Mouse (Mus musculus) liver, embryonic 16.5 days (tissue): ENCODE results near the gene Ctnnd2. TPM values are rescaled to one million over a fixed set of nuclear protein-coding genes. Genes with fewer than 3 reads are reported as not detected.

Experiments used
- ATAC-seq: fragments of 200-750 bp; cut with Nextera tagmentation; 2 replicates; pipeline ENCODE4 v1.8.0; 2017; ENCODE audit warnings: low read depth, mild to moderate bottlenecking, moderate number of reproducible peaks, moderate library complexity
- H3K27ac ChIP-seq: fragments of 300-500 bp; sonication (generic); 2 replicates; pipeline ENCODE4 v1.5.1; 2014; ENCODE audit warnings: mild to moderate bottlenecking, low read length
- H3K27me3 ChIP-seq: fragments of 300-500 bp; sonication (generic); 2 replicates; pipeline ENCODE4 v1.6.1; 2014; ENCODE audit warnings: low read depth, low read length, mixed read lengths; ENCODE audit not compliant: control insufficient read depth, insufficient read depth
- H3K36me3 ChIP-seq: fragments of 300-500 bp; sonication (generic); 2 replicates; pipeline ENCODE4 v1.6.1; 2014; ENCODE audit warnings: mild to moderate bottlenecking; ENCODE audit not compliant: control insufficient read depth, insufficient read depth
- H3K4me1 ChIP-seq: fragments of 300-500 bp; sonication (generic); 2 replicates; pipeline ENCODE4 v1.6.1; 2014; ENCODE audit warnings: low read depth, low read length, mixed read lengths; ENCODE audit not compliant: control insufficient read depth
- H3K4me2 ChIP-seq: fragments of 300-500 bp; sonication (generic); 2 replicates; pipeline ENCODE4 v1.6.1; 2014; ENCODE audit warnings: low read depth, low read length, mixed read lengths
- H3K4me3 ChIP-seq: fragments of 300-500 bp; sonication (generic); 2 replicates; pipeline ENCODE4 v1.5.1; 2014; ENCODE audit warnings: low read depth, mild to moderate bottlenecking, low read length
- H3K9ac ChIP-seq: fragments of 300-500 bp; sonication (generic); 2 replicates; pipeline ENCODE4 v1.6.1; 2014; ENCODE audit warnings: low read depth, low read length
- H3K9me3 ChIP-seq: fragments of 300-500 bp; sonication (generic); replicated peaks from 2 replicates; pipeline ENCODE4 v1.6.1; 2016; ENCODE audit warnings: low read length; ENCODE audit not compliant: control insufficient read depth
- WGBS: fragments of 180-500 bp; shearing (Covaris S2); extraction: QIAGEN DNeasy Blood & Tissue Kit; methylation state at CpG from one replicate; pipeline ENCODE4 v1.1.7; 2014; ENCODE audit not compliant: insufficient replicate concordance; 5-methylcytosine and 5-hydroxymethylcytosine counted together
- polyA plus RNA-seq: library from polyadenylated mRNA; unstranded; fragments of >200 nt; fragmentation: Nextera tagmentation; extraction: Ambion mirVana; gene quantifications from 2 replicates; pipeline ENCODE4 v1.2.1, GENCODE M21; 2015

The Ctnnd2 gene
- polyA plus RNA-seq, 1 experiment from 2014 or later: 0.28 TPM

GRCm38 (mm10) chr15:30795723-30796122, 623.3 kb downstream of the Ctnnd2 start:
- no peak for ATAC-seq
- H3K27me3 ChIP-seq: no peaks in the 10 kb centered on the region
- H3K36me3 ChIP-seq: no peaks in the 10 kb centered on the region
- H3K4me2 ChIP-seq: no peak overlapping the region
- no peaks in the 10 kb centered on the region for H3K9me3 ChIP-seq
- H3K9ac ChIP-seq: no peak overlapping the region
- no peak overlapping the region for H3K27ac ChIP-seq
- no peaks in the 10 kb centered on the region for H3K4me1 ChIP-seq
- 55% methylated on average over 3 of the region's 3 CpGs for WGBS
- no peak overlapping the region for H3K4me3 ChIP-seq

- Histone ChIP-seq H3K27me3 (no peaks in the 10 kb centered on the region), H3K36me3 (no peaks in the 10 kb centered on the region), H3K9ac (no peak overlapping the region), H3K4me2 (no peak overlapping the region), H3K27ac (no peak overlapping the region), H3K4me1 (no peaks in the 10 kb centered on the region), H3K4me3 (no peak overlapping the region), H3K9me3 (no peaks in the 10 kb centered on the region)
- ATAC-seq: no peak
- 64% methylated on average over 17 of the region's 17 CpGs for WGBS
Measured at GRCm38 (mm10) chr15:30827424-30828263, 655.3 kb downstream of the Ctnnd2 start.

GRCm38 (mm10) chr15:30857277-30858176, 685.1 kb downstream of the Ctnnd2 start:
- Histone ChIP-seq H3K9ac (no peak overlapping the region), H3K27me3 (no peaks in the 10 kb centered on the region), H3K27ac (no peak overlapping the region), H3K36me3 (no peaks in the 10 kb centered on the region), H3K9me3 (no peaks in the 10 kb centered on the region), H3K4me2 (no peak overlapping the region), H3K4me1 (no peaks in the 10 kb centered on the region), H3K4me3 (no peak overlapping the region)
- 70% methylated on average over 17 of the region's 17 CpGs for WGBS
- no peak for ATAC-seq

- no peak for ATAC-seq
- Histone ChIP-seq H3K4me1 (no peaks in the 10 kb centered on the region), H3K27ac (no peak overlapping the region), H3K36me3 (no peaks in the 10 kb centered on the region), H3K27me3 (no peaks in the 10 kb centered on the region), H3K9me3 (no peaks in the 10 kb centered on the region), H3K4me2 (no peak overlapping the region), H3K9ac (no peak overlapping the region), H3K4me3 (no peak overlapping the region)
- WGBS: 72% methylated on average over 5 of the region's 5 CpGs
Measured at GRCm38 (mm10) chr15:30867429-30867828, 695.0 kb downstream of the Ctnnd2 start.

GRCm38 (mm10) chr15:30869673-30870512, 697.5 kb downstream of the Ctnnd2 start:
- no peaks in the 10 kb centered on the region for H3K9me3 ChIP-seq
- H3K27ac ChIP-seq: no peak overlapping the region
- no peaks in the 10 kb centered on the region for H3K27me3 ChIP-seq
- no peaks in the 10 kb centered on the region for H3K36me3 ChIP-seq
- no peak overlapping the region for H3K4me3 ChIP-seq
- ATAC-seq: no peak
- H3K4me2 ChIP-seq: no peak overlapping the region
- no peak overlapping the region for H3K9ac ChIP-seq
- no peaks in the 10 kb centered on the region for H3K4me1 ChIP-seq
- WGBS: 58% methylated on average over 12 of the region's 12 CpGs

- H3K9me3 ChIP-seq: no peaks in the 10 kb centered on the region
- H3K4me1 ChIP-seq: no peaks in the 10 kb centered on the region
- no peak overlapping the region for H3K4me3 ChIP-seq
- H3K27me3 ChIP-seq: no peaks in the 10 kb centered on the region
- WGBS: 17% methylated on average over 1 of the region's 1 CpGs
- H3K4me2 ChIP-seq: no peak overlapping the region
- no peak overlapping the region for H3K27ac ChIP-seq
- no peak overlapping the region for H3K9ac ChIP-seq
- H3K36me3 ChIP-seq: no peaks in the 10 kb centered on the region
- no peak for ATAC-seq
Measured at GRCm38 (mm10) chr15:30875523-30875922, 703.1 kb downstream of the Ctnnd2 start.

GRCm38 (mm10) chr15:30884692-30885334, 712.4 kb downstream of the Ctnnd2 start:
- Histone ChIP-seq H3K27me3 (no peaks in the 10 kb centered on the region), H3K4me2 (no peak overlapping the region), H3K4me1 (no peaks in the 10 kb centered on the region), H3K36me3 (no peaks in the 10 kb centered on the region), H3K9ac (no peak overlapping the region), H3K27ac (no peak overlapping the region), H3K4me3 (no peak overlapping the region), H3K9me3 (no peaks in the 10 kb centered on the region)
- WGBS: 73% methylated on average over 12 of the region's 12 CpGs
- no peak for ATAC-seq

- H3K27ac ChIP-seq: no peak overlapping the region
- no peaks in the 10 kb centered on the region for H3K4me1 ChIP-seq
- no peaks in the 10 kb centered on the region for H3K27me3 ChIP-seq
- no peaks in the 10 kb centered on the region for H3K9me3 ChIP-seq
- no peak overlapping the region for H3K4me2 ChIP-seq
- H3K9ac ChIP-seq: no peak overlapping the region
- no peaks in the 10 kb centered on the region for H3K36me3 ChIP-seq
- WGBS: 69% methylated on average over 6 of the region's 6 CpGs
- no peak overlapping the region for H3K4me3 ChIP-seq
- no peak for ATAC-seq
Measured at GRCm38 (mm10) chr15:30885410-30885809, 713.0 kb downstream of the Ctnnd2 start.
